Mouse (Mus musculus) spleen, embryonic (tissue): ENCODE results near the gene Cyp4a30b.
"Not testable (repeated sequence)": the region's sequence is repeated elsewhere in the genome, so short reads cannot be mapped to it uniquely, and the experiment has no call there.

Experiments used
- CTCF ChIA-PET: fragments of 350-600 bp; sonication (Branson Sonifier 250); formaldehyde crosslinking; loops from one replicate; lab custom pipeline; 2022; lab: Charles Lee

Gene Cyp4a30b

GRCm38 (mm10) chr4:115452304-115452703 lies at the start of gene Cyp4a30b:
Cyp4a30b (plus strand) TSS chr4:115452604.
- CTCF ChIA-PET: no interaction called here

- CTCF ChIA-PET: not testable (repeated sequence)
Observed at GRCm38 (mm10) chr4:115411324-115411723, 41.1 kb upstream of the Cyp4a30b start, which contains the start of gene Cyp4a12b. Cyp4a12b (plus strand) TSS chr4:115411624.

- CTCF ChIA-PET: interaction anchor here (0.5 kb wide), 1 partner anchor 77 kb away, joined by 4 read pairs; no protein-coding TSS in a partner anchor
Observed at GRCm38 (mm10) chr4:115450577-115451137, 1.7 kb upstream of the Cyp4a30b start.

GRCm38 (mm10) chr4:115473585-115473984 lies 21.2 kb downstream of the Cyp4a30b start:
- CTCF ChIA-PET: not testable (repeated sequence)

- CTCF ChIA-PET: not testable (repeated sequence)
Observed at GRCm38 (mm10) chr4:115476051-115476450, 23.6 kb downstream of the Cyp4a30b start.

- CTCF ChIA-PET: no interaction called here
Observed at GRCm38 (mm10) chr4:115481006-115481652, 28.7 kb downstream of the Cyp4a30b start.

- CTCF ChIA-PET: no interaction called here
Observed at GRCm38 (mm10) chr4:115496001-115496400, 43.6 kb downstream of the Cyp4a30b start, which contains the start of gene Cyp4a14. Cyp4a14 (minus strand) TSS chr4:115496142.

- CTCF ChIA-PET: no interaction called here
Observed at GRCm38 (mm10) chr4:115497466-115497865, 45.1 kb downstream of the Cyp4a30b start.

- CTCF ChIA-PET: not testable (repeated sequence)
Observed at GRCm38 (mm10) chr4:115513964-115514363, 61.6 kb downstream of the Cyp4a30b start.

- CTCF ChIA-PET: not testable (repeated sequence)
Observed at GRCm38 (mm10) chr4:115518000-115518399, 65.6 kb downstream of the Cyp4a30b start, which contains the start of gene Cyp4a10. Cyp4a10 (plus strand) TSS chr4:115518264.

- CTCF ChIA-PET: no interaction called here
Observed at GRCm38 (mm10) chr4:115519444-115519843, 67.0 kb downstream of the Cyp4a30b start.
